Mouse (Mus musculus) embryonic facial prominence, embryonic 11.5 days (tissue): ENCODE measurements around the gene Mocs1. TPM values are rescaled to one million over a fixed set of nuclear protein-coding genes. Genes with fewer than 3 reads are reported as not detected.

Experiments used
- ATAC-seq: fragments of 200-750 bp; cut with Nextera tagmentation; replicated peaks from 2 replicates; pipeline ENCODE4 v1.8.0; 2017; ENCODE audit warnings: low read depth; ENCODE audit not compliant: insufficient number of reproducible peaks, low FRiP score, low TSS enrichment
- DNase-seq: peaks from one replicate; pipeline ENCODE4 v3.0.0-alpha.2; 2015; ENCODE audit warnings: low spot score
- H3K27ac ChIP-seq: fragments of 300-500 bp; sonication (generic); replicated peaks from 2 replicates; pipeline ENCODE4 v1.5.1; 2014; ENCODE audit warnings: mild to moderate bottlenecking, low read depth, low read length, control low read depth
- H3K27me3 ChIP-seq: fragments of 300-500 bp; sonication (generic); 2 replicates; pipeline ENCODE4 v1.6.1; 2014; ENCODE audit warnings: mild to moderate bottlenecking, low read length, moderate library complexity, mixed read lengths; ENCODE audit not compliant: control insufficient read depth, insufficient read depth
- H3K36me3 ChIP-seq: fragments of 300-500 bp; sonication (generic); replicated peaks from 2 replicates; pipeline ENCODE4 v1.6.1; 2014; ENCODE audit warnings: low read depth, mild to moderate bottlenecking, low read length, moderate library complexity, mixed read lengths; ENCODE audit not compliant: control insufficient read depth, insufficient read depth
- H3K4me1 ChIP-seq: fragments of 300-500 bp; sonication (generic); 2 replicates; pipeline ENCODE4 v1.6.1; 2014; ENCODE audit warnings: low read length, mixed read lengths; ENCODE audit not compliant: control insufficient read depth, insufficient read depth
- H3K4me2 ChIP-seq: fragments of 300-500 bp; sonication (generic); 2 replicates; pipeline ENCODE4 v1.6.1; 2014; ENCODE audit warnings: low read depth, mild to moderate bottlenecking, control low read depth, low read length, moderate library complexity
- H3K4me3 ChIP-seq: fragments of 300-500 bp; sonication (generic); 2 replicates; pipeline ENCODE4 v1.5.1; 2014; ENCODE audit warnings: low read depth, low read length, control low read depth
- H3K9ac ChIP-seq: fragments of 300-500 bp; sonication (generic); replicated peaks from 2 replicates; pipeline ENCODE4 v1.6.1; 2014; ENCODE audit warnings: mild to moderate bottlenecking, control low read depth, low read length
- H3K9me3 ChIP-seq: fragments of 300-500 bp; sonication (generic); replicated peaks from 2 replicates; pipeline ENCODE4 v1.6.1; 2016; ENCODE audit warnings: mild to moderate bottlenecking, low read length, inconsistent platforms, mixed read lengths; ENCODE audit not compliant: control insufficient read depth
- WGBS: fragments of 180-500 bp; shearing (Covaris S2); extraction: QIAGEN DNeasy Blood & Tissue Kit; methylation state at CpG from one replicate; pipeline ENCODE4 v1.1.7; 2014; 5-methylcytosine and 5-hydroxymethylcytosine counted together
- polyA plus RNA-seq: library from polyadenylated mRNA; unstranded; fragments of >200 nt; fragmentation: Nextera tagmentation; extraction: Ambion mirVana; gene quantifications from 2 replicates; pipeline ENCODE4 v1.2.1, GENCODE M21; 2014

The Mocs1 gene
- polyA plus RNA-seq, 1 experiment from 2014 or later: 6.0 TPM

DNA sequence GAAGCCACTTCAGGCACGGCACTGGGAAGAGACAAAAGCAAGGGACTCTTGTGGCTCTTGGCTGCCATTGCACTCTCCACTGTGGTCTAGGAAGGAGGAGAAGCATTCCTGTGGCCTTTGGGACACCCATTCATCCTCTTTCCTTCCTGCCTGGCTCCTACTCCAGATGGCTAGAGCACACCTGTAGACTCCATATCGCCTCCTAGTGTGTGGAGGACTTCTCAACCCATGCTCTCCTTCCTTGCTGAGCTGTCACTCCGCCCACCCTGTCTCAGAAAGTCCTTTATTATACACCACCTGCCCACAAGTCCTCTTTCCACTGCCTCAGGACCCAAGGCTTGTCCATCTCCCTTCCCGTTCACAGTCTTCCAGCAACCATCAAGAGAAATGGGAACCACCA, 65.1 kb downstream of the Mocs1 start:
- no peaks in the 10 kb centered on the region for H3K4me1 ChIP-seq
- no peak for ATAC-seq

DNA sequence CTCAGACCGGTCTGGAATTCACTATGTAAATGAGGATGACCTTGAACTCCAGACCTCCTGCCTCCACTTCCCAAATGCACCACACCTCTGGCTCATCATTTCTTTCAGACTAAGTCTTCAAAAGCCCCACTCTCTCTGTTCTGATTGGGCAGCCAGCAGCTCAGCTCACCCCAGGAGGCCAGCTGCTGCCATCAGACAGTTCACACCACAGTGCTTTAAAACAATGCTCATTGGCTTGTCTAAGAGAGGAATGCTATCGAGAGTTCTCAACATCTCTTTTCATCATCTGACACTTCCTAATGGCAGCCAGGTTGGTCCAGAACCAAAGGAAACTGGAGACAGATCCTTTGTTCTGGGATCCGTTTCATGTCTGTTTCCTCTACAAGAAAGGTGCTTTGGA, 70.0 kb downstream of the Mocs1 start:
- Histone ChIP-seq H3K27ac (no peak overlapping the region), H3K4me3 (no peak overlapping the region), H3K27me3 (no peaks in the 10 kb centered on the region), H3K9me3 (no peaks in the 10 kb centered on the region), H3K9ac (no peak overlapping the region), H3K4me2 (no peak overlapping the region), H3K36me3 (no peaks in the 10 kb centered on the region; the same call in 1 of the 2 replicates), H3K4me1 (no peaks in the 10 kb centered on the region)
- 56% methylated on average over 3 of the region's 3 CpGs for WGBS
- no peak for ATAC-seq
- no peak for DNase-seq

More for the DNA sequence above, 65.1 kb downstream of the Mocs1 start:
- Histone ChIP-seq H3K36me3 (no peaks in the 10 kb centered on the region; the same call in 1 of the 2 replicates), H3K4me3 (no peak overlapping the region), H3K27me3 (no peaks in the 10 kb centered on the region), H3K9ac (no peak overlapping the region), H3K27ac (no peak overlapping the region), H3K9me3 (no peaks in the 10 kb centered on the region), H3K4me2 (no peak overlapping the region)
- no peak for DNase-seq
- 94% methylated on average over 4 of the region's 4 CpGs for WGBS

DNA sequence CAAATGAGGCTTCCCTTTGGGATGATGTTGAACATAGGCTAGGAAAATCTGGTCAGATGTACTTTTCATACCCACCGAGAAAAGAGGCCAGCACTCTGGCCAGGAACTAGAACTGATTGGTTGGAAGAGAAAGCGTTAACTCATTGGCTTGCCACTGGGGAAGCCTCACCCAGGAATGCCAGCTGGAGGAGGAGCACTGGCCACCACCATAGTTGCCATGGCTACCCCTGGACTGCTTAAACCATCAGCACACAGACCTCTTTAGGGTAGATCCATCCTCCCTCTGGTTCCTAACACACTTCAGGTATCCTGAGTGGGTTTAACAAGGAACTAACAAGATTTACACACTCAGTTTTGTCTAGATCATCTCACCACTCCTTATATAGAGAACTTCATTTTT, 71.5 kb downstream of the Mocs1 start:
- H3K9me3 ChIP-seq: no peaks in the 10 kb centered on the region
- H3K4me2 ChIP-seq: no peak overlapping the region
- ATAC-seq: no peak
- H3K36me3 ChIP-seq: no peaks in the 10 kb centered on the region
- WGBS: 86% methylated on average over 2 of the region's 2 CpGs
- H3K4me3 ChIP-seq: no peak overlapping the region
- DNase-seq: no peak
- no peaks in the 10 kb centered on the region for H3K4me1 ChIP-seq
- H3K27me3 ChIP-seq: no peaks in the 10 kb centered on the region
- no peak overlapping the region for H3K27ac ChIP-seq
- no peak overlapping the region for H3K9ac ChIP-seq

DNA sequence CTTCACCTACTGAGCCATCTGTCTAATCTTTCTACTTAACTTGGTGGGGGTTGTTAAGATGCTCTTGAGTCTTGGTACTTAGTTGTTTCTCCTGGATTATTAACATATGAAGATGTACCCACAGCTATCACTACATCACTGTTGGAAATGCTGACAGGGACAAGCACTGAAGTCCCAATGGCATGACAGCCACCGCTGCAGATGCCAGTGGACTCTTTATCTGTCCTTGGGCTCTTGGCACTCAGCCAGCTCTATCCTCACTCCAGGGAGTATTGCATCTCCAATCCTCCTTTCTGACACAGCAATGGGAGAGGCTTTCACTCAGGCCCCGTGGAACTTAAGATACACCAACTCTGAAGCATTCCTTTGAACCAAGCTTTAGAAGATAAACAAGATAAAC, 72.1 kb downstream of the Mocs1 start:
- Histone ChIP-seq H3K9ac (no peak overlapping the region), H3K27me3 (no peaks in the 10 kb centered on the region), H3K9me3 (no peaks in the 10 kb centered on the region), H3K4me2 (no peak overlapping the region), H3K4me1 (no peaks in the 10 kb centered on the region), H3K36me3 (no peaks in the 10 kb centered on the region), H3K4me3 (no peak overlapping the region), H3K27ac (no peak overlapping the region)
- DNase-seq: no peak
- WGBS: 75% methylated on average over 2 of the region's 2 CpGs
- ATAC-seq: no peak

DNA sequence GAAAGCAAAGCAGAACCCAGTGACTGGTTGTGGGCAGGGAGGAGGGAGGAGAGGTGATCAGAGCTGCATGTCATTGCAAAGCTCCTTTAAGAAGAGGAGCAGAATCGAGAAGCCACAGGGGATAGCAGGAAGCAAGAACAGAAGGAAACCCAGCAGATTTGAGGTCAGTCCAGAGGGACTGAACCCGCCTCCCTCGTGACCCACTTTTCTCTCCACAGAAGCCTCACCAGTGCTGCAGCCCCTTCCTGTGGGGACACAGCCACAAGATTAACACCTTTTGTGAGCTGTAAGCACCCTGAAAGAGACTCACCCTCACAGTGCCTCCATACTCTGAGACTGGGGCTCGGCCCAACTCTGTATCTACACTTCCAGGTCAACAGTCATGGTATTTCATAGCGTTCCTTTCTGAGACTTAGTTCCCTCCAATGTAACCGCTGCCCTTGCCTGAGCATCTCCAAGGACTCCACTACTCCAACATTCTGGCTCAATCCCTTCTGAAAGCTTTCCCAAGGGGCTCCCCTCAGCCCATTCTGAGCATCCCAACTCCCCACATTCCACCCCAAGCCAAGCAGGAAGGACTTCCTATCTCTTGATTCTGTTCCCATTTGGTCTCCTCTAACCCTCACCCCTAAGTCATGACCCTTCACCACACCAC, 75.2 kb downstream of the Mocs1 start:
- Histone ChIP-seq H3K27me3 (no peaks in the 10 kb centered on the region), H3K36me3 (no peaks in the 10 kb centered on the region), H3K9ac (no peak overlapping the region), H3K4me2 (no peak overlapping the region), H3K4me3 (no peak overlapping the region), H3K4me1 (no peaks in the 10 kb centered on the region), H3K9me3 (no peaks in the 10 kb centered on the region), H3K27ac (no peak overlapping the region)
- no peak for ATAC-seq
- DNase-seq: no peak
- WGBS: 88% methylated on average over 6 of the region's 6 CpGs

Other genes with a start within 250 kb of the Mocs1 start
- 7.0 TPM in 2 replicates for gene Daam2, start 136.0 kb downstream of the Mocs1 start, polyA plus RNA-seq
- gene Kif6, start 186.8 kb downstream of the Mocs1 start, polyA plus RNA-seq: 1.9 and 3.1 TPM in 2 replicates